Mouse (Mus musculus) lung, postnatal 0 days (tissue): ENCODE results near the gene Tigd2.

Source experiments
- CTCF ChIP-seq: IDR thresholded peaks from 2 replicates; pipeline ENCODE4 v1.5.1; 2016; ENCODE audit warnings: antibody characterized with exemption, mild to moderate bottlenecking
- EP300 ChIP-seq: IDR thresholded peaks from 2 replicates; pipeline ENCODE4 v1.6.1; 2016; ENCODE audit warnings: antibody characterized with exemption, mild to moderate bottlenecking, control low read depth

GRCm38 (mm10) chr6:59178051-59178450, 30.6 kb upstream of the Tigd2 start:
- TF ChIP-seq CTCF (no peak), EP300 (no peak)
